Mouse (Mus musculus) small intestine, adult 2 months (tissue): ENCODE data around the gene Stc2.

Experiments used
- CTCF ChIP-seq: fragments of 200-500 bp; IDR thresholded peaks from 2 replicates; pipeline ENCODE4 v1.5.1; 2012; ENCODE audit warnings: low read depth, mild to moderate bottlenecking, control low read depth, inconsistent platforms, low read length, moderate library complexity, mixed read lengths; ENCODE audit not compliant: insufficient replicate concordance, insufficient read length; ENCODE audit errors: extremely low read depth
- POLR2A ChIP-seq: fragments of 200-500 bp; IDR thresholded peaks from 2 replicates; pipeline ENCODE4 v1.6.1; 2012; ENCODE audit warnings: low read depth, mild to moderate bottlenecking, control low read depth, inconsistent platforms, low read length, moderate library complexity

DNA sequence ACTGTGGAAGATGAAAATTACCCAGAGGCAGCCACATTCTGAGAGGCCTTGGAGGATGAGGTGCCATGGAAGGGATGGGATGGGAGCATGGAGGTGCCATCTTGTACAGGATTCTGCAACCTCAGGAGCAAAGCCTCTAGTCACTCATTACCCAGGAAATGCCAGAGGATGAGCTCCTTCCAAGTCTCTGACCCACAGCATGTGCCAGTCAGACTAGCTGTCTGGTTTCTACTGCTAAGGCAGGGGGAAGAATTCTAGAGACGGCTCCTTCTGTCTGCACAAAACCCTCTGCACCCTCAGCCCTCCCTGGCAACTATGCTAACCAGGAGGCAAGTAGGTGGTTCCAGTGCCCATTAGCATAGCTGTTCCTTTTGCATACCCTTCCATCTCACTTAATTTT is 15.4 kb downstream of the Stc2 start:
- no peak for TF ChIP-seq CTCF
- TF ChIP-seq POLR2A = no peak
